Mouse (Mus musculus) stomach, postnatal 0 days (tissue): Measurements from ENCODE around the gene Pglyrp4. TPM values are rescaled to one million over a fixed set of nuclear protein-coding genes. Genes with fewer than 3 reads are reported as not detected.
"Not testable (repeated sequence)": the region's sequence is repeated elsewhere in the genome, so short reads cannot be mapped to it uniquely, and the experiment has no call there.

Source experiments
- ATAC-seq: fragments of 200-750 bp; cut with Nextera tagmentation; 2 replicates; pipeline ENCODE4 v1.8.0; 2017; ENCODE audit not compliant: low FRiP score, low TSS enrichment
- DNase-seq: peaks from one replicate; pipeline ENCODE4 v3.0.0-alpha.2; 2016; ENCODE audit warnings: low spot score
- H3K27ac ChIP-seq: fragments of 300-500 bp; sonication (generic); replicated peaks from 2 replicates; pipeline ENCODE4 v1.5.1; 2014; ENCODE audit warnings: mild to moderate bottlenecking, control low read depth
- H3K27me3 ChIP-seq: fragments of 300-500 bp; sonication (generic); 2 replicates; pipeline ENCODE4 v1.6.1; 2014; ENCODE audit warnings: low read length; ENCODE audit not compliant: control insufficient read depth, insufficient read depth
- H3K36me3 ChIP-seq: fragments of 300-500 bp; sonication (generic); 2 replicates; pipeline ENCODE4 v1.6.1; 2014; ENCODE audit warnings: low read length, mixed read lengths; ENCODE audit not compliant: control insufficient read depth, insufficient read depth
- H3K4me1 ChIP-seq: fragments of 300-500 bp; sonication (generic); replicated peaks from 2 replicates; pipeline ENCODE4 v1.6.1; 2014; ENCODE audit warnings: antibody characterized with exemption; ENCODE audit not compliant: control insufficient read depth, insufficient read depth
- H3K4me2 ChIP-seq: fragments of 300-500 bp; sonication (generic); replicated peaks from 2 replicates; pipeline ENCODE4 v1.6.1; 2014; ENCODE audit warnings: low read depth, mild to moderate bottlenecking, control low read depth, moderate library complexity
- H3K4me3 ChIP-seq: fragments of 300-500 bp; sonication (generic); 2 replicates; pipeline ENCODE4 v1.5.1; 2014; ENCODE audit warnings: low read depth, low read length, control low read depth
- H3K9ac ChIP-seq: fragments of 300-500 bp; sonication (generic); 2 replicates; pipeline ENCODE4 v1.6.1; 2014; ENCODE audit warnings: mild to moderate bottlenecking, low read length, control low read depth, mixed read lengths
- H3K9me3 ChIP-seq: fragments of 300-500 bp; sonication (generic); 2 replicates; pipeline ENCODE4 v1.6.1; 2016; ENCODE audit warnings: low read length; ENCODE audit not compliant: control insufficient read depth
- CTCF ChIP-seq: IDR thresholded peaks from 2 replicates; pipeline ENCODE4 v1.5.1; 2016; ENCODE audit warnings: antibody characterized with exemption, low read depth, mild to moderate bottlenecking, moderate library complexity
- EP300 ChIP-seq: optimal IDR thresholded peaks from 2 replicates; pipeline ENCODE3; 2016; ENCODE audit warnings: antibody characterized with exemption
- WGBS: fragments of 180-500 bp; shearing (Covaris S2); extraction: QIAGEN DNeasy Blood & Tissue Kit; methylation state at CpG from one replicate; pipeline ENCODE4 v1.1.7; 2014; 5-methylcytosine and 5-hydroxymethylcytosine counted together
- polyA plus RNA-seq: library from polyadenylated mRNA; unstranded; fragments of >200 nt; fragmentation: Nextera tagmentation; extraction: Ambion mirVana; gene quantifications from 2 replicates; pipeline ENCODE4 v1.2.1, GENCODE M21; 2015

Pglyrp4 gene
- polyA plus RNA-seq, 1 experiment from 2014 or later: 0.50 TPM

DNA sequence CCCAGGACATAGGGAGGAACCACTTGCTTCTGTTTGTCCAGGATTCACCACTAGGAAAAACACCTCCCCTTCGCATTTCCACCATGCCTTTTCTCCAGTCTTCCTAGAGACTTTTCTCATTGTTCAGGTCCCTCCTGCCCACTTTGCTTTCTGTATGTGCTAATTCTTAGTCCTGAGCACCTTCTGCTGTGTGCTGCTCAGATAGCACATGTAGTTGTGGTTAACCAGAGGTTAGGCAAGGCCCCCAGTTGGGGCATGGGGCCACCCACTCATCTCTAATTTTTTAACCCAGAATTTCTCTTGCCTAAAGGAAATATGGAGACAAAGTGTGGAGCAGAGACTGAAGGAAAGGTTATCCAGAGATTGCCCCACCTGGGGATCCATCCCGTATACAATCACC lies 24.5 kb upstream of the Pglyrp4 start:
- DNase-seq (no peak), ATAC-seq (no peak)
- no peak overlapping the region for H3K27ac ChIP-seq
- no peak for TF ChIP-seq CTCF
- no peak for TF ChIP-seq EP300
- no peaks in the 10 kb centered on the region for H3K27me3 ChIP-seq
- WGBS: 79% methylated on average over 2 of the region's 2 CpGs
- no peaks in the 10 kb centered on the region for H3K9me3 ChIP-seq
- H3K9ac ChIP-seq: no peak overlapping the region
- H3K4me1 ChIP-seq: no peaks in the 10 kb centered on the region
- H3K36me3 ChIP-seq: no peaks in the 10 kb centered on the region
- no peak overlapping the region for H3K4me2 ChIP-seq
- no peak overlapping the region for H3K4me3 ChIP-seq

DNA sequence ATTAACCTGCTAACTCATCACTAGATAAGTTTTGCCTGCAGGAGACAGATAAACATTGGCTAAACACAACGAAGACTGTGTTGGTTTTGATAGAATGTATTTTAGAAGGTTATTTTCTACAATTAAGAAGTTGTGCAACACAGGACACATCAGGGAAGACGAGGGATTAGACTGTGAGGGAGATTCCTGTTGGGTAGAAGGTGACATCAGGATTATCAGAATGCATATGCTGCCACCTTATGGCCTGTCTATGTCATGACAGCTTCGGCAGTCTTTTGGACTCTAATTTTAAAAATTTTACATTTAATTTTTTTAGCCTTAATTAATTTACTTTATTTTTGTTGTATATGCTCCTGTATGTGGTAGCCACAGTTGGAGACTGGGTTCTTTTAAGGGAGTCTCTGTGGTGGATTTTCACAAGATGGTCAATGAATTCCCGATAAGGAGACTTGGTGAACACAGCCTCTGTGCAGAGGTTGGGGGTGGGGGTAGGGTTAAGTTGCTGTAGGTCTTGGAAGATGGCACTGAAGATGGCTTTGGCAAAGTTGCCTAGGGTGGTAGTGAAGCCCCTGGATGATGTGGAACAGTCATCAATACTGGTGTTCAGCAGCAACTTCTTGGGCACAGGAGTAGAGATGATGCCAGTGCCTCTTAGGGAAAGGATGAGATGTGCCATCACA lies 18.0 kb upstream of the Pglyrp4 start:
- ATAC-seq (peak; percentile 54; the same call in 1 of the 2 replicates), DNase-seq (no peak)
- no peak for TF ChIP-seq EP300
- peak; percentile 81 for TF ChIP-seq CTCF
- no peaks in the 10 kb centered on the region for H3K4me1 ChIP-seq
- no peaks in the 10 kb centered on the region for H3K9me3 ChIP-seq
- no peak overlapping the region for H3K9ac ChIP-seq
- H3K27me3 ChIP-seq: no peaks in the 10 kb centered on the region
- H3K4me3 ChIP-seq: no peak overlapping the region
- 22% methylated on average over 4 of the region's 4 CpGs for WGBS
- H3K36me3 ChIP-seq: no peaks in the 10 kb centered on the region
- no peak overlapping the region for H3K4me2 ChIP-seq
- H3K27ac ChIP-seq: no peak overlapping the region

DNA sequence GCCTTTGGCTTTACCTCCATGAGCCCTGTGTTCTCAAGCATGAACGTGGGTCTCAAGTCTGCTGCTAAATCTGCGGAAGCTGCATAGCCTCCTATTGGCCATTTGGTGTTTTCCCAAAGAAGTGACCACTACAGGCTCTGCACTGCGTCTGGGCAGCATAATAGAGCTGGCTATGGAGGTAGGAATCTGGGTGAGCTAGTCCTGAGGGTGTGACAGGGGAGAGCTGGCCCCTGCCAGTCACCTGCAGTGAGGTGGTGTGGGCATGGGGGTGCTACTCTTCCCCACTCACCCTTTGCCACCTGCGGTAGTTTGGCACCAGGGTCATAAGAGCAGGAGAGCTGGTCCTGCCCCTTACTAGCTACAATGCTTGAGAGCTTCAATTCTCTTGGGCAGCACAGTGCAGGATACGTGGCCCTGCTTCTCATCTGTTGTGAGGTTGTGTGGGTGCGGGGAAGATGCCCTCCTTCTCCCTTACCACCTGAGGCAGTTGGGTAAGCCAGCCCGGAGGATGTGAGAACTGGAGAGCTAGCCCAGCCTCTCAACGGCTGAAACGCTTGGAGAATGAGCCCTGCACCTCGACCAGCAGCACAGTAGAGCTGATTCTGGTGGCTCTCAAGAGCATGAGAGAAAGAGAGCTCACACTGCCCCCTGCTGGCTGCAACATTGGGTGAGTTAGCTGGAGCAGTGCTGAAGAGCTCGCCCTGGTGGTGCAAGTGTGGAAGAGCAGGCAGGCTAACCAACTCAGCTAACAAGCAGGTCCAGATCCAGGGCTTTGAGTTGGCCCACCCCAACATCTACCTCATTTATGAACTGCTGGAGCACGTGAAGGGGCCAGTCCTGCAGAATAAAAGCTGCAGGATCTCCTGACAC lies 16.9 kb upstream of the Pglyrp4 start:
- no peaks in the 10 kb centered on the region for H3K36me3 ChIP-seq
- no peak overlapping the region for H3K27ac ChIP-seq
- no peak overlapping the region for H3K9ac ChIP-seq
- no peaks in the 10 kb centered on the region for H3K27me3 ChIP-seq
- 44% methylated on average over 12 of the region's 12 CpGs for WGBS
- H3K4me3 ChIP-seq: no peak overlapping the region
- H3K9me3 ChIP-seq: no peaks in the 10 kb centered on the region
- DNase-seq (peak; percentile 93), ATAC-seq (peak; percentile 76; the same call in 1 of the 2 replicates)
- no peaks in the 10 kb centered on the region for H3K4me1 ChIP-seq
- peak; percentile 100 for TF ChIP-seq CTCF
- TF ChIP-seq EP300: no peak
- no peak overlapping the region for H3K4me2 ChIP-seq

- Histone ChIP-seq H3K36me3 (no peaks in the 10 kb centered on the region), H3K4me2 (no peak overlapping the region), H3K9me3 (no peaks in the 10 kb centered on the region), H3K4me1 (no peaks in the 10 kb centered on the region), H3K9ac (no peak overlapping the region), H3K4me3 (no peak overlapping the region), H3K27me3 (no peaks in the 10 kb centered on the region), H3K27ac (no peak overlapping the region)
- no peak for TF ChIP-seq CTCF
- no peak for TF ChIP-seq EP300
- WGBS: 97% methylated on average over 1 of the region's 1 CpGs
- ATAC-seq (no peak), DNase-seq (no peak)
Measured at GRCm38 (mm10) chr3:90749658-90750057, 23.0 kb downstream of the Pglyrp4 start.

DNA sequence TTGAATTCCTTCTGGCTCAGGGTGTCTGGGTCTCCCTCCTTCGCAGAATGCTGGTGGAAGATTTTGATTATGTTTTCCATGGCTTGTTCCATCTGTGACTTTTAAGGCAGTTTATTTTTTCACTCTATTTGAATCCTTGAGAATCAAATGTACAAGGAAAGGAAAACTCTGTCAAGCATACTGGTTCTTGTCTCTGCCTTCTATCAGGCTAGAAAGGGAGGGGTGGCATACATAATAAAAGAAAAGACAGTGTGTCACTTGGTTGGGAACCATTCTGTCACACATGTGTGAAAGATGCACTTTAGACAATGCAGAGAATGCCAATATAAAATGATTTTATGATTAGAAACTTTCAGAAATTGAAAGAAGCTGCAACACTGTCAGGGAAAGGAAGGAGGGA lies 51.1 kb downstream of the Pglyrp4 start, which contains the start of gene Gm5849:
TSS of gene Gm5849 (minus strand) at position 101 of the 400 bp plus-strand sequence.
- WGBS: 78% methylated on average over 1 of the region's 1 CpGs
- H3K4me3 ChIP-seq, H3K9ac ChIP-seq, H3K4me2 ChIP-seq, ATAC-seq, H3K27me3 ChIP-seq, H3K9me3 ChIP-seq, H3K4me1 ChIP-seq, DNase-seq, H3K36me3 ChIP-seq, H3K27ac ChIP-seq: not testable (repeated sequence)

Other genes starting within 250 kb of the Pglyrp4 start
- 63.4 and 68.2 TPM in 2 replicates for gene Snapin, start 235.9 kb upstream of the Pglyrp4 start, polyA plus RNA-seq
- 72.2 and 74.2 TPM in 2 replicates for gene Chtop, start 217.4 kb upstream of the Pglyrp4 start, polyA plus RNA-seq
- gene S100a1, start 212.5 kb upstream of the Pglyrp4 start, polyA plus RNA-seq: 386 TPM in 2 replicates
- gene S100a13, start 212.5 kb upstream of the Pglyrp4 start, polyA plus RNA-seq: 66.7 and 73.6 TPM in 2 replicates
- 271 and 299 TPM in 2 replicates for gene S100a14, start 200.1 kb upstream of the Pglyrp4 start, polyA plus RNA-seq
- 559 and 590 TPM in 2 replicates for gene S100a16, start 189.7 kb upstream of the Pglyrp4 start, polyA plus RNA-seq
- gene S100a3, start 166.3 kb upstream of the Pglyrp4 start, polyA plus RNA-seq: 1.2 and 2.1 TPM in 2 replicates
- 0.65 and 1.2 TPM in 2 replicates for gene S100a2, start 136.7 kb upstream of the Pglyrp4 start, polyA plus RNA-seq
- not detected in 2 replicates for gene Gm42674, start 125.0 kb upstream of the Pglyrp4 start, polyA plus RNA-seq
- 12.1 and 17.4 TPM in 2 replicates for gene S100a4, start 123.1 kb upstream of the Pglyrp4 start, polyA plus RNA-seq
- 9.6 and 10.5 TPM in 2 replicates for gene S100a5, start 118.4 kb upstream of the Pglyrp4 start, polyA plus RNA-seq
- 3,650 and 3,685 TPM in 2 replicates for gene S100a6, start 114.0 kb upstream of the Pglyrp4 start, polyA plus RNA-seq
- gene S100a7a, start 72.9 kb upstream of the Pglyrp4 start, polyA plus RNA-seq: 24.5 and 27.3 TPM in 2 replicates
- 14.4 and 18.3 TPM in 2 replicates for gene S100a8, start 57.9 kb upstream of the Pglyrp4 start, polyA plus RNA-seq
- gene S100a9, start 31.2 kb upstream of the Pglyrp4 start, polyA plus RNA-seq: 56.6 and 65.4 TPM in 2 replicates
- gene Gm5849, start 51.0 kb downstream of the Pglyrp4 start, polyA plus RNA-seq: not detected in 2 replicates